Mouse (Mus musculus) pancreas, adult 10 weeks (tissue): ENCODE results near the gene Slitrk6. TPM values are rescaled to one million over a fixed set of nuclear protein-coding genes. Genes with fewer than 3 reads are reported as not detected.

Source experiments
- polyA plus RNA-seq: library from polyadenylated mRNA; stranded (reverse); fragments of 350-450 nt; fragmentation: Illumina TruSeq; extraction: RNeasy Lipid Tissue Mini Kit (QIAGEN cat#74804); gene quantifications from one replicate; pipeline ENCODE4 v1.2.3, GENCODE M21; 2015; ENCODE audit warnings: low read depth, low replicate concordance; ENCODE audit not compliant: insufficient read depth

Gene Slitrk6
- 2.3 TPM for polyA plus RNA-seq

DNA sequence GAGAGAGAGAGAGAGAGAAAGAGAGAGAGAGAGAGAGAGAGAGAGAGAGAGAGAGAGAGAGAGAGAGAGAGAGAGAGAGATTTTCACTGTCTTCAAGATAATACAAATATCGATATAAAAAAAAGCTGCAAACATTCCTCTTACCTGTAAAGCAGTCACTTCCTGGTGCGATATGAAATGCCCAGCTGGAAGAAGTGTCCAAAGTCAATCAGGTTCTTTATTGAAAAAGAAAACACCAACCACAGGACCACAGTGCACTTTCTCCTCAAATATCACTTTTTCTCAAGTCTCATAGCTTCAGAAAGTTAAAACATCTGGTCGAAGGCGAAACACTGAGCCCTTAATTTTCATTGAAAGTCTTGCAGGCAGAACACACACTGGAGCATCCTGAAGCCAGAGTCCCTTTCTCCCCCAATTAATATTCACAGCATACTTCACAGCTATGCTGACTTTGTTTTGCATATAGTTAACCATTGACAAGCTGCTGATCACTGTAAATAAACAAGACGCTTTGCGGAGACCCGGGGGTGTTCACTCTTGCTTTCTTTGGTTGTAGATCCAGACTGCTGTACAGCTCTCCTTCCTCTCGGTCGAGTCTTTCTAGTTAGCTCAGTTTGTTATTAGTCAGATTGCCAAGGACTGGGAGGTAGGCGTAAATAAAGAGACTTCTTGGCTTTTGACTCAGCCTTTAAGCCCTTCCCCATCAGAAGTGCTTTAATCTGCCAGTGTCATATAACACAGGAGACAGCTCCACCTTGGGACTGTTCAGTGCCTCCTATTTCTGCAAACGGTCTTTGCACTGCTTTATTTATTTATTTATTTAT is at the start of gene Slitrk6:
Gene Slitrk6 (minus strand): TSS at position 666 of the 824 bp plus-strand sequence.

